ENCODE assay signal across 8 mouse cellular contexts in the genomic region with DNA sequence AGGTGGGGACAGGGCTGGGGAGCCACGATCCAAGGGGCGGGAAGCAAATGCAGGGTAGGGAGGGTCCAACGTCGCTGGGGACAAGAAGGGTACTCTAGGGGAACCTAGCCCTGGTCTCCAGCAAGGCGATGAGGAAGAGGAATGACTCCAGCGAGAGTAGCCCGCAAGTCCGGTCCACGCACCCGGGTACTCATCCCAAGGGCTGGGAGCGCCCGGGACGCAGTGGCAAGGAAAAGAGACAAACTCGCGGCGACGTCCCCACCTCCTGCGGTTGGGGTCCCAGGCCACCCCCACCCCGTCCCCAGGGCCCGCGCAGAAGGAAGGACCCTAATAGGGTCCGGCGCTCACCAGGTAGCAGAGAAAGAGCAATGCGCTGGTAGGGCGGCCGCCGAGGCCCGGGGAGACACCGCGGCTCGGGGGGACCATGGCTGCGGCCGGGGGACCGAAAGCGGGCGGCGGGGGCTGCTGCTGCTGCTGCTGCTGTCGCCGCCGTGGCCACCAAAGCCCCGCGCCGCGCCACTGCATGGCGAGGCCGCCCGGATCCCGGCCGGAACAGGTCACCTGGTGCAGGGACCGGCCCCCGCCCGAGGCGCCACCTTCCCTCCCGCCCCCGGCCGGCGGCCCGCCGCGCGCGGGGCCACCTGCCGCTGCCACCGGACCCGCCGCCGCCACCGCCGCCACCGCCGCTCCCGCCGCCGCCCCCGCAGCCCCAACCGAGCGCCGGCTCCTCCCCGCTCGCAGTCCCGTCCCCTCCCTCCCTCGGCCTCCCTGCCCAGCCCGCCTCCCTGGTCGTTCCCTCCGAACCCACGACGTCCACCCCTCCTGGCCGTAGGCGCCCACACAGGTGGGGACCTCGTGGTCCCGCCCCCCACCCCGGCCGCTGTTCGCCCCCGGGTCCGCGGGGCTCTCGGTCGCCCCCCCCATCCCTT. TPM values are rescaled to one million over a fixed set of nuclear protein-coding genes. Genes with fewer than 3 reads are reported as not detected.
DNase-seq lines count a peak whose midpoint lies in the region; ATAC-seq and TF ChIP-seq lines count a peak whose summit lies in the region.

No protein-coding gene starts in this region.

- H3K36me3 ChIP-seq in spleen, adult 2 months (ENCODE audit: control insufficient read depth, insufficient read depth, low read length), result no peaks in the 10 kb centered on the region

- no peak for TF ChIP-seq POLR2A in spleen, adult 2 months (IDR thresholded peaks at IDR 0.05; ENCODE audit: low read depth, low read length)

- H3K27me3 ChIP-seq in spleen, adult 2 months (ENCODE audit: control insufficient read depth, insufficient read depth, low read length), result peaks cover 27% of the 10 kb centered on the region

- H3K4me1 ChIP-seq in spleen, adult 2 months (ENCODE audit: control insufficient read depth, insufficient read depth, insufficient read length), result peaks cover 3% of the 10 kb centered on the region; the same call in 1 of the 2 replicates

- intact Hi-C loops in gastrocnemius, postnatal 14 days (cut with DNase I; ENCODE audit: low total_unique reads), result no loop called here

- no peak for DNase-seq in spleen, adult 2 months (ENCODE audit: low read depth in 1 of 2, low spot score in 2 of 2)
- no peak for DNase-seq in spleen, postnatal 36 days (ENCODE audit: low spot score in 2 of 2)
- DNase-seq in cerebellum, adult 9-10 months, result peak; percentile 66
- DNase-seq in gastrocnemius, postnatal 14 days, result peak; percentile 68
- peak; percentile 61 for DNase-seq in kidney, postnatal 14 days
- DNase-seq in thymus, postnatal 14 days, result peak; percentile 36
- no peak for DNase-seq in frontal cortex, postnatal 25 days (ENCODE audit: low spot score in 2 of 2)

- no peak for TF ChIP-seq CTCF in spleen, adult 2 months (IDR thresholded peaks at IDR 0.05; ENCODE audit: extremely low read depth, insufficient read depth, insufficient read length, insufficient replicate concordance)

- WGBS in spleen, adult 2 months, result under 1% methylated on average over 37 of the region's 99 CpGs

- H3K4me3 ChIP-seq in spleen, adult 2 months (ENCODE audit: extremely low read depth, insufficient read depth, insufficient read length), result peak overlapping the region; percentile 72

- ATAC-seq in megakaryocyte progenitor cell, adult 5-6 weeks (replicated peaks; ENCODE audit: poor library complexity), result peak; percentile 17; the same call in 1 of the 2 replicates

- H3K27ac ChIP-seq in spleen, adult 2 months (ENCODE audit: insufficient read depth, low read length), result no peak overlapping the region

RNA-seq across cellular contexts. Expression of a gene that starts 0.7 kb away (rescaled TPM):
- polyA plus RNA-seq in spleen, adult 2 months (2012; rRNA removed), result 0.67 and 0.89 TPM in 2 replicates
- 10 to 100 TPM; 65.3 to 75.4 TPM for total RNA-seq in gastrocnemius, postnatal 14 days (2021)
- not detected in 2 replicates for total RNA-seq in megakaryocyte progenitor cell, adult 5-6 weeks (2015)
- 0.03 TPM in 1 of 2 replicates, not detected in the other for total RNA-seq in megakaryocyte progenitor cell, adult 5-6 weeks (2017)

RNA-seq across cellular contexts. Expression of a gene that starts 53.8 kb away (rescaled TPM):
- 23.9 and 28.6 TPM in 2 replicates for polyA plus RNA-seq in spleen, adult 2 months (2012; rRNA removed)
- 10 to 100 TPM; 75.4 to 80.1 TPM for total RNA-seq in gastrocnemius, postnatal 14 days (2021)
- 62.7 and 65.7 TPM in 2 replicates for total RNA-seq in megakaryocyte progenitor cell, adult 5-6 weeks (2015)
- 46.7 and 56.9 TPM in 2 replicates for total RNA-seq in megakaryocyte progenitor cell, adult 5-6 weeks (2017)

Comparison
In these comparisons a context has a peak if more than half of its experiments do, and no peak if none do; other contexts are left out.
1. DNase-seq: peak in cerebellum, adult 9-10 months (single experiment), gastrocnemius, postnatal 14 days (single experiment), kidney, postnatal 14 days (single experiment) and thymus, postnatal 14 days (single experiment); none in spleen, adult 2 months (0 of 2), spleen, postnatal 36 days (0 of 2) and frontal cortex, postnatal 25 days (0 of 2).
2. RNA of a gene that starts 0.7 kb away (total RNA-seq): 65.3 to 75.4 TPM in gastrocnemius, postnatal 14 days; 0.03 TPM in megakaryocyte progenitor cell, adult 5-6 weeks; every median in the first group is over 10 times any median in the second.